Mouse (Mus musculus) myocyte (in vitro differentiated cells): Measurements from ENCODE around the gene Prim2.

Experiments used
- CEBPB ChIP-seq: IDR thresholded peaks from 2 replicates; pipeline ENCODE4 v1.6.1; 2011; ENCODE audit warnings: mild to moderate bottlenecking, moderate library complexity; ENCODE audit not compliant: poor library complexity, insufficient read depth, severe bottlenecking
- E2F4 ChIP-seq: IDR thresholded peaks from one replicate; pipeline ENCODE4 v1.6.1; 2011; ENCODE audit warnings: mild to moderate bottlenecking, control low read depth, moderate library complexity; ENCODE audit not compliant: insufficient read depth
- MAX ChIP-seq: IDR thresholded peaks from one replicate; pipeline ENCODE4 v1.6.1; 2011; ENCODE audit warnings: low read depth, mild to moderate bottlenecking, control low read depth
- MYOD1 ChIP-seq, 3 experiments: IDR thresholded peaks; one replicate each; pipeline ENCODE4 v1.6.1; 2011; ENCODE audit warnings: control low read depth in 2 of 3, low read depth in 2 of 3, mild to moderate bottlenecking in 2 of 3, moderate library complexity in 1 of 3; ENCODE audit not compliant: insufficient read length in 2 of 3, control insufficient read depth in 1 of 3
- MYOG ChIP-seq, 3 experiments: IDR thresholded peaks; one replicate each; pipeline ENCODE4 v1.6.1; 2011; ENCODE audit warnings: control low read depth in 2 of 3, low read depth in 2 of 3, mild to moderate bottlenecking in 2 of 3; ENCODE audit not compliant: insufficient read length in 2 of 3, control insufficient read depth in 1 of 3, insufficient read depth in 1 of 3
- POLR2A ChIP-seq: IDR thresholded peaks from one replicate; pipeline ENCODE4 v1.6.1; 2011; ENCODE audit warnings: low read depth, mild to moderate bottlenecking, control low read depth, moderate library complexity; ENCODE audit not compliant: insufficient read length
- SRF ChIP-seq: IDR thresholded peaks from one replicate; pipeline ENCODE4 v1.6.1; 2011; ENCODE audit warnings: low read depth; ENCODE audit not compliant: control insufficient read depth, insufficient read length
- TCF12 ChIP-seq: IDR thresholded peaks from one replicate; pipeline ENCODE4 v1.6.1; 2011; ENCODE audit warnings: mild to moderate bottlenecking, control low read depth; ENCODE audit not compliant: poor library complexity, insufficient read depth, severe bottlenecking
- USF1 ChIP-seq: IDR thresholded peaks from one replicate; pipeline ENCODE4 v1.6.1; 2011; ENCODE audit warnings: low read depth, mild to moderate bottlenecking, control low read depth, moderate library complexity

- TF ChIP-seq POLR2A (no peak), MAX (no peak), SRF (no peak), USF1 (no peak), E2F4 (no peak), MYOD1 (IDR thresholded peaks at IDR 0.05; ENCODE audit: control insufficient read depth in 1 of 3, insufficient read length in 2 of 3, low read depth in 2 of 3) (no peak), CEBPB (no peak), TCF12 (no peak), MYOG (IDR thresholded peaks at IDR 0.05; ENCODE audit: control insufficient read depth in 1 of 3, insufficient read depth in 1 of 3, insufficient read length in 2 of 3, low read depth in 2 of 3) (no peak)
Observed at GRCm38 (mm10) chr1:33604087-33604699, 65.4 kb downstream of the Prim2 start.
